Mouse (Mus musculus) ES-Bruce4 (cell line): ENCODE results near the gene Sbk2. TPM values are rescaled to one million over a fixed set of nuclear protein-coding genes. Genes with fewer than 3 reads are reported as not detected.

ENCODE experiments used
- H3K27ac ChIP-seq: 2 replicates; pipeline ENCODE4 v1.5.1; 2012; ENCODE audit warnings: low read length, inconsistent platforms; ENCODE audit not compliant: insufficient read depth
- H3K27me3 ChIP-seq: 2 replicates; pipeline ENCODE4 v1.6.1; 2012; ENCODE audit warnings: mild to moderate bottlenecking, low read length, inconsistent platforms; ENCODE audit not compliant: control insufficient read depth, poor library complexity, insufficient read depth, severe bottlenecking
- H3K36me3 ChIP-seq: 2 replicates; pipeline ENCODE4 v1.6.1; 2012; ENCODE audit warnings: inconsistent platforms, mild to moderate bottlenecking, low read length, moderate library complexity; ENCODE audit not compliant: control insufficient read depth, poor library complexity, insufficient read depth, severe bottlenecking
- H3K4me1 ChIP-seq: one replicate; pipeline ENCODE4 v1.8.1; 2011; ENCODE audit warnings: low read length; ENCODE audit not compliant: control insufficient read depth, insufficient read depth
- H3K4me3 ChIP-seq: 2 replicates; pipeline ENCODE4 v1.5.1; 2011; ENCODE audit warnings: low read depth, mild to moderate bottlenecking, low read length
- H3K9ac ChIP-seq: 2 replicates; pipeline ENCODE4 v1.6.1; 2012; ENCODE audit warnings: low read depth, mild to moderate bottlenecking, inconsistent platforms; ENCODE audit not compliant: poor library complexity, severe bottlenecking
- H3K9me3 ChIP-seq: replicated peaks from 2 replicates; pipeline ENCODE4 v1.6.1; 2012; ENCODE audit warnings: mild to moderate bottlenecking, low read length, inconsistent platforms; ENCODE audit not compliant: control insufficient read depth, poor library complexity, insufficient read depth, severe bottlenecking
- CTCF ChIP-seq: IDR thresholded peaks from one replicate; pipeline ENCODE4 v1.8.1; 2011; ENCODE audit warnings: low read depth, low read length
- EP300 ChIP-seq: IDR thresholded peaks from 2 replicates; pipeline ENCODE4 v1.6.1; 2011; ENCODE audit warnings: low read depth, low read length; ENCODE audit not compliant: insufficient read depth
- POLR2A ChIP-seq: IDR thresholded peaks from one replicate; pipeline ENCODE4 v1.8.1; 2011; ENCODE audit warnings: low read length; ENCODE audit not compliant: insufficient read depth
- polyA plus RNA-seq: library from polyadenylated mRNA; stranded (reverse); fragments of >200 nt; gene quantifications from 2 replicates; pipeline ENCODE4 v1.2.4, GENCODE M21; 2011; ENCODE audit warnings: low read depth; ENCODE audit not compliant: missing spikeins, insufficient read depth, insufficient read length

Sbk2 gene
- polyA plus RNA-seq, 1 experiment, result 0.48 TPM

- Histone ChIP-seq H3K27me3 (no peaks in the 10 kb centered on the region), H3K4me1 (no peaks in the 10 kb centered on the region), H3K36me3 (no peaks in the 10 kb centered on the region), H3K4me3 (no peak overlapping the region), H3K9me3 (no peaks in the 10 kb centered on the region), H3K9ac (no peak overlapping the region), H3K27ac (no peak overlapping the region)
- TF ChIP-seq POLR2A (no peak), CTCF (peak; percentile 40), EP300 (no peak)
Measured at GRCm38 (mm10) chr7:4934160-4934914, 29.9 kb downstream of the Sbk2 start.

GRCm38 (mm10) chr7:4933103-4933502 lies 31.1 kb downstream of the Sbk2 start:
- H3K4me1 ChIP-seq, result no peaks in the 10 kb centered on the region
- TF ChIP-seq POLR2A, result no peak
- no peak for TF ChIP-seq CTCF
- TF ChIP-seq EP300, result no peak
- H3K27me3 ChIP-seq, result no peaks in the 10 kb centered on the region
- H3K27ac ChIP-seq, result no peak overlapping the region
- H3K9ac ChIP-seq, result no peak overlapping the region
- no peak overlapping the region for H3K4me3 ChIP-seq
- H3K36me3 ChIP-seq, result no peaks in the 10 kb centered on the region
- no peaks in the 10 kb centered on the region for H3K9me3 ChIP-seq

DNA sequence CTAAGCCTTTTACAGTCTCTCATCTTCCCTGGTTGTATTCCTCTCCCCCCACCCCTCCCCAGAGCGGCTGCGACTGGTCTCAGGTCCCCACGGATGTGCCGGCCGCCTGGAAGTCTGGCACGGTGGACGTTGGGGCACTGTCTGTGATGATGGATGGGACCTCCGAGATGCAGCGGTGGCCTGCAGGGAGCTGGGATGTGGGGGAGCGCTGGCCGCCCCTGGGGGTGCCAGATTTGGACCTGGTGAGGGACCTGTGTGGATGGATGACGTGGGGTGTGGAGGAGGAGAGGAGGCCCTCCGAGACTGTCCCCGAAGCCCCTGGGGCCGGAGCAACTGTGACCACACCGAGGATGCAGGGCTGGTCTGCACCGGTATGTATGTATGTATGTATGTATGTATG lies 35.9 kb downstream of the Sbk2 start:
- Histone ChIP-seq H3K36me3 (no peaks in the 10 kb centered on the region), H3K27ac (no peak overlapping the region), H3K4me1 (no peaks in the 10 kb centered on the region), H3K9me3 (no peaks in the 10 kb centered on the region), H3K27me3 (no peaks in the 10 kb centered on the region), H3K9ac (no peak overlapping the region), H3K4me3 (no peak overlapping the region)
- no peak for TF ChIP-seq CTCF
- no peak for TF ChIP-seq EP300
- no peak for TF ChIP-seq POLR2A

GRCm38 (mm10) chr7:4927711-4928110 lies 36.5 kb downstream of the Sbk2 start:
- Histone ChIP-seq H3K9me3 (no peaks in the 10 kb centered on the region), H3K27ac (no peak overlapping the region), H3K4me1 (no peaks in the 10 kb centered on the region), H3K36me3 (no peaks in the 10 kb centered on the region), H3K27me3 (no peaks in the 10 kb centered on the region), H3K9ac (no peak overlapping the region), H3K4me3 (no peak overlapping the region)
- TF ChIP-seq POLR2A (no peak), EP300 (no peak), CTCF (no peak)

GRCm38 (mm10) chr7:4926849-4927248 lies 37.4 kb downstream of the Sbk2 start:
- H3K27me3 ChIP-seq, result no peaks in the 10 kb centered on the region
- H3K36me3 ChIP-seq, result no peaks in the 10 kb centered on the region
- H3K27ac ChIP-seq, result no peak overlapping the region
- no peaks in the 10 kb centered on the region for H3K9me3 ChIP-seq
- no peak overlapping the region for H3K4me3 ChIP-seq
- no peak for TF ChIP-seq EP300
- TF ChIP-seq POLR2A, result no peak
- no peak for TF ChIP-seq CTCF
- H3K9ac ChIP-seq, result no peak overlapping the region
- no peaks in the 10 kb centered on the region for H3K4me1 ChIP-seq

GRCm38 (mm10) chr7:4925441-4926381 lies 38.5 kb downstream of the Sbk2 start, which contains the start of gene Ssc5d:
Gene Ssc5d (plus strand): TSS chr7:4925785.
- no peaks in the 10 kb centered on the region for H3K9me3 ChIP-seq
- H3K4me3 ChIP-seq, result no peak within 1 kb of the TSS
- no peaks in the 10 kb centered on the region for H3K4me1 ChIP-seq
- H3K9ac ChIP-seq, result no peak within 1 kb of the TSS
- H3K27ac ChIP-seq, result no peak within 1 kb of the TSS
- no peaks in the 10 kb centered on the region for H3K27me3 ChIP-seq
- no peaks in the 10 kb centered on the region for H3K36me3 ChIP-seq
- TF ChIP-seq EP300 (no peak), POLR2A (no peak), CTCF (no peak)
